19 mouse cellular contexts compared by ENCODE assay signal in genomic region chr4:116160769-116161168, GRCm38 (mm10). TPM values are rescaled to one million over a fixed set of nuclear protein-coding genes. Genes with fewer than 3 reads are reported as not detected.
DNase-seq lines count a peak whose midpoint lies in the region; ATAC-seq and TF ChIP-seq lines count a peak whose summit lies in the region.
"Had no signal": no experiment of that assay in that cellular context is flagged by ENCODE, and none has a peak within 500 bp of the region (broad histone marks: within the 10 kb centered on the region; RNA-seq: fewer than 3 reads in every experiment).

No protein-coding gene starts in this region.

- TF ChIP-seq CTCF in kidney, postnatal 0 days (IDR thresholded peaks at IDR 0.05; ENCODE audit: low read depth): no peak

- H3K27ac ChIP-seq in kidney, postnatal 0 days: peak overlapping the region; percentile 19; the same call in 1 of the 2 replicates
- H3K27ac ChIP-seq: embryonic facial prominence, embryonic 13.5 days; intestine, embryonic 15.5 days; liver, embryonic 14.5 days; midbrain, embryonic 13.5 days; neural tube, embryonic 15.5 days had no signal

- ATAC-seq in kidney, postnatal 0 days (replicated peaks; ENCODE audit: low FRiP score, low read depth): no peak
- ATAC-seq in megakaryocyte-erythroid progenitor cell, adult 5-6 weeks (replicated peaks; ENCODE audit: low FRiP score, low TSS enrichment, poor library complexity, severe bottlenecking): no peak
- ATAC-seq: intestine, embryonic 15.5 days had no signal

- H3K9ac ChIP-seq in kidney, postnatal 0 days (ENCODE audit: low read depth, low read length): no peak overlapping the region
- H3K9ac ChIP-seq: embryonic facial prominence, embryonic 13.5 days; forebrain, embryonic 15.5 days; intestine, embryonic 15.5 days; liver, embryonic 14.5 days; midbrain, embryonic 13.5 days; neural tube, embryonic 15.5 days had no signal

- H3K27me3 ChIP-seq in kidney, postnatal 0 days (ENCODE audit: insufficient read depth, low read length): no peaks in the 10 kb centered on the region
- H3K27me3 ChIP-seq: embryonic facial prominence, embryonic 13.5 days; forebrain, embryonic 15.5 days; intestine, embryonic 15.5 days; midbrain, embryonic 13.5 days; neural tube, embryonic 15.5 days had no signal

- H3K4me2 ChIP-seq in kidney, postnatal 0 days (ENCODE audit: low read length): no peak overlapping the region
- H3K4me2 ChIP-seq: embryonic facial prominence, embryonic 13.5 days; forebrain, embryonic 15.5 days; heart, embryonic 11.5 days; intestine, embryonic 15.5 days; midbrain, embryonic 13.5 days; neural tube, embryonic 15.5 days had no signal

- 45% methylated on average over 3 of the region's 3 CpGs for WGBS in kidney, postnatal 0 days

- H3K36me3 ChIP-seq in kidney, postnatal 0 days (ENCODE audit: insufficient read depth, low read length): peaks cover 37% of the 10 kb centered on the region

- no peaks in the 10 kb centered on the region for H3K9me3 ChIP-seq in kidney, postnatal 0 days (replicated peaks; ENCODE audit: low read length)
- H3K9me3 ChIP-seq: embryonic facial prominence, embryonic 13.5 days; forebrain, embryonic 15.5 days; intestine, embryonic 15.5 days; midbrain, embryonic 13.5 days; neural tube, embryonic 15.5 days had no signal

- H3K4me1 ChIP-seq in kidney, postnatal 0 days (replicated peaks; ENCODE audit: insufficient read depth, low read length): peaks cover 9% of the 10 kb centered on the region; the same call in 1 of the 2 replicates
- H3K4me1 ChIP-seq: midbrain, embryonic 13.5 days; neural tube, embryonic 15.5 days had no signal

- no peak overlapping the region for H3K4me3 ChIP-seq in kidney, postnatal 0 days (replicated peaks; ENCODE audit: low read depth, low read length)
- H3K4me3 ChIP-seq: embryonic facial prominence, embryonic 13.5 days; forebrain, embryonic 15.5 days; intestine, embryonic 15.5 days; midbrain, embryonic 13.5 days; neural tube, embryonic 15.5 days had no signal

- DNase-seq in kidney, postnatal 0 days (ENCODE audit: low spot score): peak; percentile 59
- DNase-seq in kidney, postnatal 10 days: no peak
- DNase-seq in frontal cortex, adult 2 months (ENCODE audit: extremely low spot score in 1 of 2, low spot score in 1 of 2): peak; percentile 89
- DNase-seq in layer of hippocampus, adult 8-10 months (ENCODE audit: low spot score in 2 of 2): peak; percentile 70 to 79
- DNase-seq in right cerebral cortex, postnatal 10 days (ENCODE audit: low spot score in 2 of 2): peak; percentile 83 to 91
- DNase-seq in urinary bladder, postnatal 25 days (ENCODE audit: low spot score): no peak
- no peak for DNase-seq in retina, postnatal 1 day
- DNase-seq: cerebellum, adult 8-10 months had no signal

RNA-seq across cellular contexts. Expression of gene Tspan1, which starts 6.6 kb away (rescaled TPM):
- 16.5 and 20.0 TPM in 2 replicates for polyA plus RNA-seq in kidney, postnatal 0 days (2015; fragmentation: Nextera tagmentation; extraction: Ambion mirVana)
- 0.20 and 0.23 TPM in 2 replicates for polyA plus RNA-seq in frontal cortex, adult 2 months (2012; rRNA removed)
- not detected for total RNA-seq in layer of hippocampus, adult 8-10 months (2022)
- total RNA-seq in megakaryocyte-erythroid progenitor cell, adult 5-6 weeks (2014; fragmentation: Nextera tagmentation): not detected in 2 replicates
- not detected in 2 replicates for total RNA-seq in megakaryocyte-erythroid progenitor cell, adult 5-6 weeks (2017)
- total RNA-seq: layer of hippocampus, postnatal 25 days had no signal
- polyA plus RNA-seq: heart, embryonic 11.5 days; liver, embryonic 14.5 days had no signal

RNA-seq across cellular contexts. Expression of gene Lurap1, which starts 9.6 kb away (rescaled TPM):
- polyA plus RNA-seq in kidney, postnatal 0 days (2015; fragmentation: Nextera tagmentation; extraction: Ambion mirVana): 4.5 and 4.9 TPM in 2 replicates
- 11.3 and 12.1 TPM in 2 replicates for polyA plus RNA-seq in frontal cortex, adult 2 months (2012; rRNA removed)
- 10 to 100 TPM; 21.9 to 23.7 (median 23.3) TPM for total RNA-seq in layer of hippocampus, adult 8-10 months (2022)
- not detected in 2 replicates for total RNA-seq in megakaryocyte-erythroid progenitor cell, adult 5-6 weeks (2014; fragmentation: Nextera tagmentation)
- 0.14 and 0.15 TPM in 2 replicates for total RNA-seq in megakaryocyte-erythroid progenitor cell, adult 5-6 weeks (2017)

RNA-seq across cellular contexts. Expression of gene 1700042G07Rik, which starts 12.4 kb away (rescaled TPM):
- not detected in 2 replicates for polyA plus RNA-seq in kidney, postnatal 0 days (2015; fragmentation: Nextera tagmentation; extraction: Ambion mirVana)
- not detected in 2 replicates for polyA plus RNA-seq in frontal cortex, adult 2 months (2012; rRNA removed)
- total RNA-seq in layer of hippocampus, adult 8-10 months (2022): not detected
- not detected in 2 replicates for total RNA-seq in megakaryocyte-erythroid progenitor cell, adult 5-6 weeks (2014; fragmentation: Nextera tagmentation)
- not detected in 2 replicates for total RNA-seq in megakaryocyte-erythroid progenitor cell, adult 5-6 weeks (2017)
- total RNA-seq: adrenal gland, postnatal 4 days; layer of hippocampus, postnatal 25 days had no signal
- polyA plus RNA-seq: embryonic facial prominence, embryonic 13.5 days; forebrain, embryonic 15.5 days; heart, embryonic 11.5 days; intestine, embryonic 15.5 days; liver, embryonic 14.5 days; midbrain, embryonic 13.5 days; neural tube, embryonic 15.5 days; urinary bladder, adult 2 months had no signal

RNA-seq across cellular contexts. Expression of gene Gm49337, which starts 12.4 kb away (rescaled TPM):
- not detected in 2 replicates for polyA plus RNA-seq in kidney, postnatal 0 days (2015; fragmentation: Nextera tagmentation; extraction: Ambion mirVana)
- 0.14 TPM in 1 of 2 replicates, not detected in the other for polyA plus RNA-seq in frontal cortex, adult 2 months (2012; rRNA removed)
- 1 to 10 TPM in 1 of 4 experiments, under 1 TPM in 1, not detected in 2; 0.96 to 4.1 TPM for total RNA-seq in layer of hippocampus, adult 8-10 months (2022)
- total RNA-seq in megakaryocyte-erythroid progenitor cell, adult 5-6 weeks (2014; fragmentation: Nextera tagmentation): not detected in 2 replicates
- not detected in 2 replicates for total RNA-seq in megakaryocyte-erythroid progenitor cell, adult 5-6 weeks (2017)
- total RNA-seq: adrenal gland, postnatal 4 days had no signal
- polyA plus RNA-seq: embryonic facial prominence, embryonic 13.5 days; forebrain, embryonic 15.5 days; heart, embryonic 11.5 days; intestine, embryonic 15.5 days; liver, embryonic 14.5 days; midbrain, embryonic 13.5 days; neural tube, embryonic 15.5 days; urinary bladder, adult 2 months had no signal

RNA-seq across cellular contexts. Expression of gene Pomgnt1, which starts 37.1 kb away (rescaled TPM):
- 52.2 and 55.9 TPM in 2 replicates for polyA plus RNA-seq in kidney, postnatal 0 days (2015; fragmentation: Nextera tagmentation; extraction: Ambion mirVana)
- 66.6 and 77.5 TPM in 2 replicates for polyA plus RNA-seq in frontal cortex, adult 2 months (2012; rRNA removed)
- total RNA-seq in layer of hippocampus, adult 8-10 months (2022): 10 to 100 TPM; 69.7 to 76.0 (median 72.0) TPM
- 26.4 and 31.7 TPM in 2 replicates for total RNA-seq in megakaryocyte-erythroid progenitor cell, adult 5-6 weeks (2014; fragmentation: Nextera tagmentation)
- 15.0 and 26.1 TPM in 2 replicates for total RNA-seq in megakaryocyte-erythroid progenitor cell, adult 5-6 weeks (2017)

Comparison
In these comparisons a context has a peak if more than half of its experiments do, and no peak if none do; other contexts are left out.
1. DNase-seq: peak in kidney, postnatal 0 days (single experiment), frontal cortex, adult 2 months (2 of 2), layer of hippocampus, adult 8-10 months (2 of 2) and right cerebral cortex, postnatal 10 days (2 of 2); none in kidney, postnatal 10 days (single experiment), urinary bladder, postnatal 25 days (single experiment) and retina, postnatal 1 day (single experiment).
2. RNA of gene Lurap1, which starts 9.6 kb away (total RNA-seq): 21.9 to 23.7 TPM in layer of hippocampus, adult 8-10 months; 0.14 to 0.15 TPM in megakaryocyte-erythroid progenitor cell, adult 5-6 weeks; every median in the first group is over 10 times any median in the second.